Mouse (Mus musculus) c-Kit-negative CD71-positive TER-119-positive erythroid progenitor cells, embryonic 14.5 days (primary cell): ENCODE data around the gene Il2rb.
A peak's percentile ranks its signal among the peaks of the same experiment; 100 is the strongest.

Source experiments
- DNase-seq: peaks from one replicate; pipeline ENCODE4 v3.0.0-alpha.2; 2013; ENCODE audit warnings: low read depth, low spot score

Gene Il2rb

DNA sequence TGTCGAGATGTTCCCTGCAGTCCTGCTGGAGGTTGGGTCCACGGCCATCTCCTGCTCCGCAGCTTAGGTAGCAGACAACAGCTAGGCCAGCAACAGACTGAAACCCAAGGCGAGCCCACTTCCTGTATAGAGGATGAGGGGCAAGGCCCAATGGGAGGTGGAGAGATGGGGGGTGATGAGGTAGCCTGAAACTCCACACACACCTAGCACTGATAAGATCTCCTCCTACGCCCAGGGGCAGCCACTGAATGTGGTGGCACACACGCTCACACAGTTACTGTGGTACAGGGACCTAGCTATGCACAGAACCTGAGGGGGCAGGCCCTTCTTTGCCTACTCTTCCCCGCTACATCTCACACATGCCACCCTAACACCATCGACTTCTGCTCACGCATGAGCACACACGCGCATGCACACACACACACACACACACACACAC, at the start of gene Il2rb:
Gene Il2rb (minus strand): TSS at position 304 of the 439 bp plus-strand sequence.
- no peak for DNase-seq

DNA sequence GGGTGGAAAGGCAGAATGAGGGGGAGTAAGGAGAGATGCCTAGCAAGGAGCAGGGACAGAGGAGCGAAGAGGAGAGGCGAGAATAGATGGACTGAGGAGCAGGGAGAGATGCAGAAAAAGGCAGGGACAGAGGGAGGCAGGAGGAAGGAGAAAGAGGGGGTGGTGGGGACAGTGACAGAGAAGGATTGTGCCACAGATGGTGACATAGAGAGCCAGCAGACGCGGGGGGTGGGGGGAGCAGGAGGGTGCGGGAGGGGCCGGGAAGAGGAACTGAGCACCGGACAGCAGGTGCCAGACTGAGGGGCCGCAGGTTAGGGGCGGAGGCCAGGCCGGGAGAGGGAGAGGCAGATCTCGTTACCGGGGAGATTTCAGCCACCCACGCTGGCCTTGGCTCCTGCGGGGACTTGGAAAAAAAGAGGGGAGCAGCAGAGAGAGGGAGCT, 49.5 kb upstream of the Il2rb start, which contains the start of gene Sstr3:
Gene Sstr3 (minus strand): TSS at position 125 of the 441 bp plus-strand sequence.
- no peak for DNase-seq

DNA sequence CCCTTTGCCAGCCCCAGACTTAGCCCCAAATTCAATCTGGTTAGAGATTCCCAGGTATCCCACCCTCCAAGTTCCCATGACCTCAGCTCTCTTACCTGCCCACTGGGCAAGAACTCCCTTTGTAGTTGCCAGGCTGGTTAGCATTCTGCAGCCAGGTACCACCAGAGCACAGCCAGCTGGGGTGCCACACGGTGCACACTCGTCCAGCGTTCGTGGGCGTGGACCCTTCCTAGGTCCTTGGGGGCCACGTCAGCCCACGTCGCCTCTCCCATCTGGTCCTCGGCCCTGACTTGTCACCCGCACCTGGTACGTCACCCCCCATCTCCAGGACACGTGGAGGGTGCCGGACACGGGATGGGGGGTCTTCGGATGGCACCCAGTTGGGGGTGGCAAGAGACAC, 49.0 kb upstream of the Il2rb start:
- DNase-seq = no peak

DNA sequence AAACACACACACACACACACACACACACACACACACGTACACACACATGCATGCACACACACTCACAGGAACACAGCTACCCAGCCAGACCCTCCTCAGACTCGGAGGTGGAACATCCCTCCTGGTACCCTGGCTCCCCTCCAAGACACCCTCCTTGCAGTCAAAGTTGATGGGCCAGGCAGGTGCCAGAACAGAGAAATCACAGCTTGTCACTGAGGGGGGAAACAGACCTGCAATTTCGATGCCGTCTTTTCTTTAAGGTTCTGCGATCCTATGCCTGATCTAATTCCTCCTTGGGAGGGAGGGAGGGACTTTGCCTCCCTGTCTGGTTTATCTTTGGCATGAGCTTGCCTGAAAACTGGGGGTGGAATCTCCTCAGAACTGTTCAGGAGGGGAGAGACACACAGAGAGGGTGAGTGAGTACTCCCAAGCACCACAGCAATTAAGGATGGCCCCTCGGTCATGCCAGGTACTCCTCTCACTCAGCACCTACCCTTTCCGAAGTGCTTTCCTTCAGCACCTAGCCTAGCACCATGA, 47.8 kb upstream of the Il2rb start:
- no peak for DNase-seq

DNA sequence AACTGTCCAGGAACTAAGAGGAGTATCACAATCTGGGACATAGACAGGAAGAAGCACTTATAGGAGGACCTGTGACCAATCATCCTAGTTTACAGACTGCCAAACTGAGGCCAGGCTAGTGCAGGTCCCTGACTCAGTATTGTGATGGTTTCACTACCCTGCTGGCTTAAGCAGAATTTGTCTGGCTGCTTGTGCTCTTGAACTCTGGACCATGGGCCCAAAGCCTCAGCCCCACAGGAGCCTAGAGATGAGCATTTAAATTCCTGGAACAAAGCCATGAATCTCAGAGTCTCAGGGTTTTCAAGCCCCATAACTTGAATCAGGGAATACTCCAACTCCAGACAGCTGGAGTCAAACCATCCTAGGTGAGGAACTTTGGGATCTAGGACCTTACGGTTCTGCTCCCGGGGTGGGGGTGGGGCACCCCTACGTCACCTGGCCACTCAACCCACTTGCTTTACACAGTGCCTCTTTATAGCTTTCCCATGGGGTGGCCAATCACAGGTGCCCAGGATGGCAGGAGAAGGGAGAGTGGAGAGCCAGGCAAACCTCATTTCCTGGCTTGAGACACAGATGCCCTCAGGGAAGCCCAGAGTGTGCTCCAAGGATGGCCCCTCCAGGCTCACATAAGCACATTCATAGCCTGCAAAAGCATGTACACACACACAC, 47.2 kb upstream of the Il2rb start:
- DNase-seq = no peak

DNA sequence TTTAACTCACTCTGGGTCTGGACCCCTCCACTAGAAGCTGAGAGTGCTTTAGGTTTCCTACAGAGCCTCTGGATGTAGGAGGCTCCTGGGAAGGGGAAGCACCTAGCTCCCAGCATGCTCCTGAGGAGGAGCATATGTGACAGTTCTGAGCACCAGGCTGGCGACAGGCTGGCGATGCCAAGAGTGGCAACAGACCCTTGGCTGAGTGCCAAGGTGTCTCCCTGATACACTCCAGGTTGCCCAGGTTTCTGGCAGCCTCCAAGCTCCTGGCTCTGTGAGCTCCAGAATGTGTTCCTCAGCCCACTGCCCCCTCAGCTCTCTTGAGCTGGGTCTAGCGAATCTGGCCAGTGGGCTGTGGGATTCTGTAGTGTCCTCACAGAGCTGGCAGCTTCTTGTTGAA, 46.5 kb upstream of the Il2rb start:
- no peak for DNase-seq

DNA sequence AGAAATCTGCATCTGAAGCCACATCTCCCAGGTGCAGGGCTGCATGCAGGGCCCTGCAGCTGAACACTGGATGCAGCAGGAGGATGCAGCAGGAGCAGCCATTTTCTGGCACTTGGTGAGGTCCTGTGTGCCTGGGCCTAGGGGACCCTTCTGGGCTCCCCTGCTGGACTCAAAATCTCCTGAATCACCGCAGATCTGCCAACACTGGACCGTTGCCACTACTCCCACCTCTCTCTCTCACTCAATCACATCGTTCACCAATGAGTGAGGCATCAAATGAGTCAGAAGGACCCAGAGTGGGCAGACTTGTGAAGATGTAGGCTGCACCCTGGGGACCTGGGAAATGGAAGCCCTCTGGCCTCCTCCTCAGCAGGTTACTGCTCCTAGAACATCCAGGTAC, 46.0 kb upstream of the Il2rb start:
- no peak for DNase-seq

DNA sequence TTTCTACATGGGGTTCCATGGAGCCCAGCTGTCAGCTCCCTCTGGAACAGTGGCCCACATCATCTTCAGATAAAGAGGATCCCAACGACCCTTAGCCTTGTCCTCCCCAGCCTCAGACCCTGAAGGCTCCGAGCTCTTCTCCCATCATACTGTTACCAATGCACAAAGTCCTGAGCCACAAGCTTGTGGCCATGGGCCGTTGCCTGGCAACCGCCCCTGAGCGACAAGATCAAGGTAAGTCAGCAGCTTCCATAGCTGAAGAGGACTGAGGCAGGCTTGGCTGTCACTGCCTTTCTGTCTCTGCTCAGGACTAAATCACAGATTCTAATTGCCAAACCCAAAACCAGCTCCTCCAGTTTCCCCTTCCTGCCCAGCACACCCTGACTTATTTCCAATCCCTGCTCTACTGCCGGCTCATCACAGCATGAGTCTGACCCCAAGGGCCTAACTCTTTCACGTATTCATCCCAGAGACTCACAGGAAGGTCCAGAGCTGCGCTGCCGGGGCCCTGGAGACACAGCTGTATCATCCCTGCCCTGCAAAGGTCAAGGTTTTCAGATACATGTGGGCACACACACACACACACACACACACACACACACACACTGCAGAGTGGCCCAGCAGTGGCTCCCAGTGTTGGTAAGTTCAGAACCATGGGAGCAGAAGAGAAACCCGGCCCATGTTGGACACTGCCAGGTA, 40.8 kb upstream of the Il2rb start:
- DNase-seq = no peak

DNA sequence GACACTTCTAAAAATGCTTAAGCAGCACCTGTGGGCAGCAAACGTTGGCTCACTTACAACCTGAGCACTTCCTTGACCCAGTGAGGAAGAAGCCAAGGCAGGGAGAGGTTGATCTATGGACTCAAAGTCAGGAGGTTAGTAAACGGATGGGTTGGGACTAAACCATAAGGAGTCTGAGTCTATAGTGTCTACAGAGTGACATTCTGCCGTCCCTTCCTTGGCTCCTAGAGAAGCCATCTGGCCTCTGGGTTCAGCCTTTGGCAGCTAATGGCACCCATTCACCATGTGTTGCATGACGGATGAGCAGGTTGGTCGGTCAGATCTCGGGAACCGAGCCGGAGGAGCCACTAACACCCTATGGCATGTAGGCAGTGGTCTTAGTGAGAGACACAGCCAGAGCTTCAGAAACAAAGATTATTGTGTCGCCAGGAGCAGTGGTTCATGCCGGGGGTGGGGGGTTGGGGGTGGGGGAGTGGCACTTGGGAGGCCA, 38.3 kb upstream of the Il2rb start:
- DNase-seq = no peak

DNA sequence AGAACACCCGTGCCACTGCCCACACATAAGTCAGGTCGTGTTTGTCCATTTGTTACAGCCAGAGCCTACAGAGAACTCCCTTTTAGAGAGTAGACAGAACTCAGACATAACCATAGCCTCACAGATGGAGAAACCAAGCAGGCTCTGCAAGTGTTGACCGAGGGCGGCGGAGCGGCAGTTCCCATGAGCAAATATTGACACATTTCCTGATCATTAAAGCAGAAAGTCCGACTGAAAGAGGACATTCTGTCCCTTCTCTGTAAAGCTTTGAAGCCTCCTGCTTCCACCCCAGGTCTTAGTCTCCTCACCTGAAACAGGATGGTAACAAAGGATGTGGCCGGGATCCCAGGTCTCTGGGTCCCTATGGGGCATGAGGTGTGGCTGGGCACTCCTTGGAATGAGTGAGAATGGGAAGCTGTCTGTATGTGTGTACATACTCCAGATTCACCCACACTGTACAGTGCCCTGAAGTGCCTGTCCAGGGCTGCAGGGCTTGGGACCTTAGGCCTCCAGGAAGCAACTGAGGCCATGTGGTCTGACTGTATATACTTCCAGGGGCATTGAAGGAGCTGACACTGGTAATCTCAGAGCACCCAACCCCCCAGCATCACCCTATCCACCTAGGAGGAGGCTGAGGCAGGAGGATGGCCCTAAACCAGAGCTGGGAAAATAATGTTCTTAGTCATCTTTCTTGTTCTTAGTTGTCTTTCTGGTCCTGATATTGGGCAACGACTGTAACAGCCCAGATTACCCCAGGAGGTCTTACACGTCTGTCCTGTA, 37.7 kb upstream of the Il2rb start:
- no peak for DNase-seq

DNA sequence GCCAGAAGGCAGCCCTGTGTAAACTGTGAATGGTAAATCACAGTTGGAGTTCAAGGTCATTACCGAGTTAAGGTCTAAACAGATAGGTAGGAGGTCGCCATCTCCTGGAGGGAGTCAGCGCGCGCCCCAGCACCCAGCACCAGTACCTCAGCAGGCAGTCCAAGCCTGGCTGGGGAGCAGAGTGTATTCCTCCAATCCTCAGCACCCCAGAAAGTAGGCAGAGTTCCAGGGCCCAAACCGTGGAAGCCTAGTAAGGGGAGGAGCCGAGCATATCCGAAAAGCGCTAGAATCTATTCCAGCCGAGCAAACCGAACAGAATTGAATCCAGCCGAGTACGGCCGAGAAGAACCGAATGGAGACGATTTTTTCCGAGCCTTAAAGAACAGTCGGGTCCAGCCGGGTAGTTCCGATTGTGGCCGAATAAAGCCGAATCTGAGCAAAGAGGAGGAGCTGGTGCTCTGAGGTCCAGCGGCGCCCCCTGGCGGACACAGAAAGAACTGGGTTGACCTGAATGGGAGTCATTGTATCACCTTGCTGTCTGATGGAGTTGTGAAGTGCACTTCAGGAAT, 36.9 kb upstream of the Il2rb start:
- peak; percentile 56 for DNase-seq

DNA sequence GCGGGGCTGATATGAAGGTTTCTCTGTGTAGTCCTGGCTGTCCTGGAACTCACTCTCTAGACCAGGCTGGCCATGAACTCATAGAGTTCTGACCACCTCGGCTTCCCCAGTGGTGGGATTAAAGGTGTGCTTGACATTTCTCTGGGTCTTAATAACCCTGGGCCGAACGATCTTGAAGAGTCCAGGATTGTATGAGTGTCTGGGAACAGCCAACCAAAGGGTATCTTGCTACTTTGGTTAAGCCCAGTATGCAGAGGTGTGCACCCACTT, 36.3 kb upstream of the Il2rb start:
- DNase-seq = no peak

DNA sequence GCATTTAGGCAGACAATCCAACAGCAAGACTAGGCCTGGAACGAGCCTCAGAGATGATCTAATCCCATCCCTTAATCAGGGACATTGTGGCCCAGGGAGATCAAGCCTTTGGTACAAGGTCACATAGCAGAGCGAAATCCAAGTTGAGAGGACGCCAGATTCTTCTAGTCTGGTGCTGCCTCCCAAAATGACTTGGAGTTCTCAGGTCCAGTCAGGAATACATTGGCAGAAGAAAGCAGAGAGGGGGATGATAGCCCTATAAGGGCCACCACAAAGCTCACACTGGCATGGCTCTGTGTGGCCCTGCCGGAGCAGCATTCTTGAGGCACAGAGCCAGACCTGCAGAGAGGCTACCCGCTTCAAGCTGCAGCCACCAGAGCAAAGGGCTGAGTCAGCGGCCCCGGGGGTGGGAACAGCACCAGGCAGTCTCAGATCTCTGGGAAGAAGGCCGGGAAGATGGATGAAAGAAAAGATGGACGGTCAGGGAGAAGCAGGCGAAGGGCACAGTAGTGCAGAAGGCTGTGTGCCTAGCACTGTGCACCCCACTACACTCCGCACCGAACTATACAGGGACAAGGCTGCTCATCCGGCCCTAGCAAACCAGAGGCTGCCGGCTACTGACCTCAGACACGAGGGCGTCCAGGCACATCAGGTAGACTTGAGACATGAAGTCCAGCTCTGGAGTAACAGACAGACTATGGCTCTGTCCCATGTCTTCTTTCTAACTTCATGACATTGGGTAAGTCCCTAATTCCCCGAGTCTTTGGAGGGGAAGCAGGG, 35.8 kb upstream of the Il2rb start, which contains the start of gene C1qtnf6:
Gene C1qtnf6 (minus strand): TSS at position 746 of the 780 bp plus-strand sequence.
- DNase-seq = no peak

DNA sequence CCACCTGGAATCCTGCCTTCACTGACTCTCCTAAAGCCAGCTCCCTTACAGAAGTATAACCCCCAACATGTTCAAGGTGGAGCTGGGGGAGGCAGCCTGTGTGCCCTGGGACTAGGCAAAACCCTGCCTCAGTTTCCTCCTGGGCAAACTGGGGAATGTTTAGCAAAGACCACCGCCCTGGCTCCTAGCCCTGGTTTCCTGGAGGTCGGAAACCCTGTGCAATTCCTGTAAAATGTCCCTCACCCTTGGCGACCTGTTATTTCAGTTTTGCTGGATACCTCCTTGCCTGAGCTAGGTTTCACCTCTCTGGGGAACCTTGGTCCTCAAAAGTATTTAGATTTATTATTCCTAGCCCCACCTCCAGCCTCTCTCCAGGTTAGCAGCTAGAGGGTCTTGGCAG, 35.1 kb upstream of the Il2rb start:
- no peak for DNase-seq

DNA sequence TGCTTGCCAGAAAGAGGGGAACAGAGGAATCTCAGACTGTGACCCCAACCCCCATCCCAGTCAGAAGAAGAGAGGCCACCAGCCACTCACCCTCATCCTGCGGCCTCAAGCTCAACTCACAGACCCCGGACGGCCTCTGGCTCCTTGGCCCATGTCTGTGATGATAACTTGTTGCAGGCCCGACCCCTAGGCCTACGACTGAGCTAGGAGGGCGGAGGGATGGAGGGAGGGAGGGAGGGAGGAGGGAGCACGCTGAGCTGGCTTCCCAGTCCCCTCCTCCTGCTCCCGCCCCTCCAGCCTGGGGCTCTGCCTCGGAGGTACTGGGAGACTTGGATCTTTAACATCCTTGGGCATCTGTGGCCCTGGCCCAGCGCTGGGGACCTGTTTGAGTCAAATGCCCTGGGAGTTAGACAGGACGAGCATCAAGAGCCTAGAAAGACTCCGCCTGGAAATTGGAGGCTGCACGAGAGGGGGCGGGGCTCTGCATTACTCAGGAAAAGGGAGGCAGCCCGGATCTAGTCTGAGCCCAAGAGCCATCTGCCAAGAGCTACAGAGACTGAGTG, 34.4 kb upstream of the Il2rb start:
- no peak for DNase-seq

DNA sequence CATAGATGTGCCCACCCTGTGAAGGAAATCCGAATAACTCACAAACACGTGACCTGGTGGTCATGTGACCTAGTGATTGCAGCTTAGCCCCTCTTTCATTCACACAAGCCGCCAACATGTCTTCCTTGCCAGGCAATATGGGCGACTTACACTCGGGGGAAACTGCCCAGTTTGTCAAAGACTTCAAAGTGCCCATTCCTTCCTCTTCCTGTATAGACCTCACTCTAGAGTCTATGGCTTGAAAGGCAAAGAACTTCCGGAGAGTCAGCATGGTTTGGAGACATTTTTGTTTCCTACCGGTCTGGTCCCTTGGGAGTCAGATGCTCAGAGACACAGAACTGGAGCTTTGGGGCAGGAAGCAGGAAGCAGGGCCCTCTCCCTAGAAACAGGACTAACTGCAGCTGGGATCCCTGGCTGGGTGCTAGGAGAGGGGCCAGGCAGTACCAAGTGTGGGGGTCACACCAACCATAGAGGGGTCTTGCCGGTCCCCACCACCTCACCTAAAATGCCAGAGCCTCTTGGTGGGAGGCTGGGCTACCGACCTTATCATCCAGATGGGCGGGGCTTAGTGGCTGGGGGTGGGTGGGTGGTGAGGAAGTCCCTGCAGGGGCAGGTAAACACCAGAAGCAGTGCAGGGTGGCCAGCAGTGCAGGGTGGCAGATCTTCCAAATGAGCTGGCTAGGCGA, 33.8 kb upstream of the Il2rb start:
- no peak for DNase-seq

DNA sequence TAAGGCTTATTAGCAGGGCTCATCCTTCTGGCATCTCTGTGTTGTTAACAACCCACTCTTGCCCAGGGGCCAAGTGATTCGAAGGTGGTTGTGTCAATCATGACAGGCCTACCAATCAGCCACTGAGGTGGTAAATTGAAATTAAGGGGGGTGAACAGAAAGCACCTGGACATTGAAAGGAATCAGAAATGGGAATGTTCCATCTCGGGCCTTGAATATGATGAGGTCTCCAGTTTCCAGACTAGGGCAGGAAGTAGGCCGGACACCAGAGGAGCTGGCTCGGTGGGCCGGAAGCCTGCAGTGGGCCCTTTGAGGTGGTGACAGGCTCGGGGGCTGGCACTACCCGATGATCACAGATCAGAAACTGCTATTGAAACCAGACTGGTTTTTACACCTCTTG, 32.9 kb upstream of the Il2rb start:
- no peak for DNase-seq

DNA sequence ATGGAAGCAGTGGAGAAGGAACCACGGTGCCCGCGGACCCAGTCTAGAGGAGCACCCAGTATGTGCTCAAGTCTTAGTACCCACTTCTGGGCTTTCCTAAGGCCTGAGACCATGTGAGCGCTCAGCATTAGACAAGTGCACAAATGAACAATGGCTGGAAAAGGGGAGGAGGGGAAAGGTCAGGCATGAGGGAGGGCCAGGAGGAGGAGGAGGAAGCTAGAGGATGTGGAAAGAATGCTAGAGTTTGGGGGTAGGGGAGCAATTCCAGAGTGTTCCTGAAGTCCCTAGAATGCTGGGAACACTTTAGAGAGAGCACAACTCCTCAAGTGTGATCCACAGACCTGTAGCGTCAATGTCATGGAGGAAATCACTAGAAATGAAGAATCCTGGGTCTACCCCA, 29.1 kb upstream of the Il2rb start:
- no peak for DNase-seq

DNA sequence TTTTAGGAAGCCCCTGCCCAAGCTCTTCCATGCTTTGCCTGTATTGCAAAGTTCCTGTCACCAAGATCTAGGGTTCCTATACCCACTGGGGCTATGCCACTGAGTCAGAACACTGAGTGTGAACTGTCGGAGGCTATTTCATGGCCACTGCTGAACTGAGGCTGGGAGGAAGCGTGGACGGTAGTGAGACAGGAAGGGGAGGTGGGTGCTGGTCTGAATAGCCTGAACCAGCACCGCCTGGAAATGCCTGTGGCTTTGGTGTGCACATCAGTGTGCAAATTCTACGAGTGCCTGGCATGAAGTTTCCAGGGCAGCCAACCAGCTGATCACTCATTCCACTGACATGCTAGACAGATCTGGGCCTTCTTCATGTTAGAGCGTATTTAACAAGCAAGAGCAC, 26.8 kb upstream of the Il2rb start:
- DNase-seq = no peak

DNA sequence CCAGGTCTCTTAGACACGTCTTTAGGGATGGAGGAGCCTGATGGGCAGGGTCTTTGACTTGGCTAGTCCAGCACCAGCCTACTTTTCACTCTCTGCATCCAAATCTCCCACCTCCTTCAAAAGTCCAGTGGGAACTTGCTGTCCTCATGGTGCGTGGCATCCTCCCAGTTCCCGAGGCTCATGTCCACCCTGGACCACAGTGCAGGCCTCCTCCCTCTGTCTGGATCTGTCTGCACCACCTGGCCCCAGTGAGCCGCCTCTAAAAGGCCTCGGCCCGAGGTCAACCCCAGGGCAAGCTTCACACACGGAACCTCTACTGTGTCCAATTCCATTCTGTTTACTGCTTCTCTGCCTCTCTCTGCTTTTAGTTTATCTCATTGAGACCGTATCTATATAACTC, 26.3 kb upstream of the Il2rb start:
- no peak for DNase-seq
